Mouse (Mus musculus) stomach, embryonic 14.5 days (tissue): ENCODE measurements around the gene Ulk3. TPM values are rescaled to one million over a fixed set of nuclear protein-coding genes. Genes with fewer than 3 reads are reported as not detected.
A peak's percentile ranks its signal among the peaks of the same experiment; 100 is the strongest.

Experiments used
- ATAC-seq: fragments of 200-750 bp; cut with Nextera tagmentation; 2 replicates; pipeline ENCODE4 v1.8.0; 2017; ENCODE audit warnings: low read depth, moderate TSS enrichment; ENCODE audit not compliant: insufficient number of reproducible peaks, insufficient read depth, low FRiP score
- H3K27ac ChIP-seq: fragments of 300-500 bp; sonication (generic); 2 replicates; pipeline ENCODE4 v1.5.1; 2014; ENCODE audit warnings: mild to moderate bottlenecking, low read length, moderate library complexity, mixed read lengths
- H3K27me3 ChIP-seq: fragments of 300-500 bp; sonication (generic); 2 replicates; pipeline ENCODE4 v1.6.1; 2014; ENCODE audit warnings: low read length, control low read depth, mixed read lengths; ENCODE audit not compliant: control insufficient read depth, insufficient read depth
- H3K36me3 ChIP-seq: fragments of 300-500 bp; sonication (generic); 2 replicates; pipeline ENCODE4 v1.6.1; 2014; ENCODE audit warnings: mild to moderate bottlenecking, control low read depth, low read length, moderate library complexity, mixed read lengths; ENCODE audit not compliant: control insufficient read depth, insufficient read depth
- H3K4me1 ChIP-seq: fragments of 300-500 bp; sonication (generic); 2 replicates; pipeline ENCODE4 v1.6.1; 2014; ENCODE audit warnings: low read length, control low read depth, mixed read lengths; ENCODE audit not compliant: control insufficient read depth, insufficient read depth
- H3K4me2 ChIP-seq: fragments of 300-500 bp; sonication (generic); replicated peaks from 2 replicates; pipeline ENCODE4 v1.6.1; 2014; ENCODE audit warnings: low read depth, low read length, control low read depth
- H3K4me3 ChIP-seq: fragments of 300-500 bp; sonication (generic); 2 replicates; pipeline ENCODE4 v1.5.1; 2014; ENCODE audit warnings: low read depth, low read length, control low read depth
- H3K9ac ChIP-seq: fragments of 300-500 bp; sonication (generic); replicated peaks from 2 replicates; pipeline ENCODE4 v1.6.1; 2014; ENCODE audit warnings: low read depth, mild to moderate bottlenecking, control low read depth, low read length, moderate library complexity, mixed read lengths
- H3K9me3 ChIP-seq: fragments of 300-500 bp; sonication (generic); 2 replicates; pipeline ENCODE4 v1.6.1; 2016; ENCODE audit warnings: low read depth, low read length, control low read depth; ENCODE audit not compliant: control insufficient read depth
- WGBS: fragments of 180-500 bp; shearing (Covaris S2); extraction: QIAGEN DNeasy Blood & Tissue Kit; methylation state at CpG from one replicate; pipeline ENCODE4 v1.1.7; 2014; 5-methylcytosine and 5-hydroxymethylcytosine counted together
- polyA plus RNA-seq: library from polyadenylated mRNA; unstranded; fragments of >200 nt; fragmentation: Nextera tagmentation; extraction: Ambion mirVana; gene quantifications from 2 replicates; pipeline ENCODE4 v1.2.1, GENCODE M21; 2014

Gene Ulk3
- polyA plus RNA-seq, 1 experiment from 2014 or later, result 14.4 TPM

DNA sequence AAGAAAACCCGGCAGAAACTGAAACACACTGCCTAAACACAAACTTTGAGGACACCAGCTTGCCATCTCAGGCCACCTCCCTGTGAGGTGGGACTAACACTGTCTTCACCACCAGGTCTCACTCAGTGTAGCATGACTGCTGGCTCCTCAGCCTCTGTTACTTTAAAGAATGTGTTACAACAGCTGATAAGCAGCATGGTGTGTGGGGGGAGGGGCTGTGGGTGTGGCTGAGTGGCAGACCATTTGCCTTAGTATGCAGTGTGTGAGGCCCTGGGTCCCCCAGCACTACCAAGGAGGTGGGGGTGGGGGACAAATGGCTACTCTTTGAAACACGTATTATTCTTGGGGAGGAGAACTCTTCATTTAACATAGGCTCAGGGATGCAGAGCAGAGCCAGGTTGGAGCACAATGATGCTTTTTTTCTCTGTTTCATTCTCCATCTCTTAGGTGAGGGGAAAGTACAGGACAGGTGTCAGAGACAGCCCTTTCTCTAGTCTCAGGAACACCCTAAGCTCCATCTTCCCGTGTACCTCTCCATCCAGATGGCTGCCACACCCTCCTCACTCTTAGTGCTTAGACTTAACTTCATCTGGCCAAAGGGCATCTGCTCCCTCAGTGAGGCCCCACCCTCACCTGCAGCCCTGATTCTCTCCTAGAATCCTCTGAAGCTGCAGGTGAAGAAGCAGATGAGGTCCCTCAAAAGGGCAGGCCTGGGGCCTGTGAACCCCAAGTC is 11.5 kb downstream of the Ulk3 start:
- no peaks in the 10 kb centered on the region for H3K27me3 ChIP-seq
- H3K4me2 ChIP-seq, result no peak overlapping the region
- H3K4me3 ChIP-seq, result no peak overlapping the region
- 3% methylated on average over 3 of the region's 3 CpGs for WGBS
- H3K27ac ChIP-seq, result no peak overlapping the region
- ATAC-seq, result peak; percentile 64; the same call in 1 of the 2 replicates
- no peaks in the 10 kb centered on the region for H3K9me3 ChIP-seq
- H3K36me3 ChIP-seq, result no peaks in the 10 kb centered on the region
- H3K4me1 ChIP-seq, result peaks cover 6% of the 10 kb centered on the region; the same call in 1 of the 2 replicates
- H3K9ac ChIP-seq, result no peak overlapping the region

DNA sequence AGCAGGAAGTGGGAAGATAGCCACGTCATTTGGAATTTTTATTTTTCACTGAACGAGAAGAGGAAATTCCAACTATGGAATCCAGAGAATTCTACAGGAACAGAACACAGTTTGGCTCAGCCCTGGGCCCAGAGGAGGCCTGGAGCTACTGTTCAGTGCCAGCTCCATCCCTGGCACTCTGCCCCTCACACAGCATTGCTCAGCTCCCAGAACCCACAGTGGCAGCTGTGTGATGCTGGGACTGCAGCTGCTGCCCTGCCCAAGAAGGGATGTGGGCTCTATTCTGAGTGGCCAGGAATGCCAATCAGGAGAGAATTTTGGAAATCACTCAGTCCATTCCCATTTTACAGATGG is 12.1 kb downstream of the Ulk3 start:
- no peak overlapping the region for H3K4me3 ChIP-seq
- H3K9me3 ChIP-seq, result no peaks in the 10 kb centered on the region
- no peak for ATAC-seq
- no peak overlapping the region; the same call in 1 of the 2 replicates for H3K9ac ChIP-seq
- no peaks in the 10 kb centered on the region for H3K36me3 ChIP-seq
- peaks cover 6% of the 10 kb centered on the region; the same call in 1 of the 2 replicates for H3K4me1 ChIP-seq
- no peaks in the 10 kb centered on the region for H3K27me3 ChIP-seq
- H3K4me2 ChIP-seq, result no peak overlapping the region
- no peak overlapping the region for H3K27ac ChIP-seq
- WGBS, result 33% methylated on average over 2 of the region's 2 CpGs

DNA sequence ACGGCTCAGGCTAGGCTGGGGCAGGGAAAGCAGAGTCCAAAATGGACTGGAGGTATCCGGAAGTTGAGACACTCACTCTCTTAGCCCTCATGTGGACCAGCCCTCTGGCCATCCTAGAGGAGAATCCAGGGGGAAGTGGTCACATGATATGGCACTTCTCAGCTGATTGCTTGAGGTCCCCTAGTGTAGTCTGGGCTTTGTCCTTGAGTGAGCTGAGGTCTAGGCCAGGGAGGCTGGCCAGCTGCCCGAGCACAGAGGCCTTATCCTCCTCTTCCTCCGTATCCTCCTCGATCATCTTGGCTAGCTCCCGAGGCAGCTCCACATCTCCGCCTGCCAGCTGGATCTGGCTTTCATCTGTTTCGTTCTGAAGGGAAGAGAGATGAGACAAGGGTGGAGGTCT is 12.8 kb downstream of the Ulk3 start:
- no peaks in the 10 kb centered on the region for H3K36me3 ChIP-seq
- no peaks in the 10 kb centered on the region for H3K9me3 ChIP-seq
- no peaks in the 10 kb centered on the region for H3K27me3 ChIP-seq
- 50% methylated on average over 8 of the region's 8 CpGs for WGBS
- no peak overlapping the region for H3K27ac ChIP-seq
- H3K4me1 ChIP-seq, result peaks cover 6% of the 10 kb centered on the region; the same call in 1 of the 2 replicates
- H3K9ac ChIP-seq, result no peak overlapping the region
- no peak overlapping the region for H3K4me3 ChIP-seq
- no peak for ATAC-seq
- H3K4me2 ChIP-seq, result no peak overlapping the region

DNA sequence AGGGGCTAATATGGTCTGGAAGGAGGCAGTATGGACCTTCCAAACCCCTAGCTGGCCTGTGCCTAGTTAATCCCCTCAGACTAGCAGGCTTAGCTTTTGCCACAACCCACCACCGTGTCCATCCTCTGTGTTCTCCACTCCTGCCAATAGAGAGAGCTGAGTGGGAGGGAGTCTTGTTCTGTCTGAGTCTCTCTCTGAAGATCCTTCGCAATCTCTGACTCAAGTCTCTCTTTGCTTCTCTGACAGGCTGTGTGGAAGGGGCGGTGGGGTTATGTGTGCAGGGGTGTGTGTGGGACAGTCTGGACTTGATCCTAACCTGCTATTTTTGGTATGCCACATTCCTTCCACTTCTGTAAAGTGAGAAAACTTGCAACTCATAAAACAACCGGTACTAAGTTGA is 15.6 kb downstream of the Ulk3 start:
- H3K27me3 ChIP-seq, result no peaks in the 10 kb centered on the region

GRCm38 (mm10) chr9:57605503-57605902 is 16.3 kb downstream of the Ulk3 start:
- Histone ChIP-seq H3K4me1 (peaks cover 6% of the 10 kb centered on the region; the same call in 1 of the 2 replicates), H3K9ac (no peak overlapping the region), H3K27ac (no peak overlapping the region), H3K4me3 (no peak overlapping the region), H3K27me3 (no peaks in the 10 kb centered on the region), H3K36me3 (no peaks in the 10 kb centered on the region), H3K9me3 (no peaks in the 10 kb centered on the region), H3K4me2 (no peak overlapping the region)
- ATAC-seq, result no peak
- WGBS, result 21% methylated on average over 9 of the region's 9 CpGs

More for the DNA sequence above, 15.6 kb downstream of the Ulk3 start:
- Histone ChIP-seq H3K9me3 (no peaks in the 10 kb centered on the region), H3K4me1 (peaks cover 6% of the 10 kb centered on the region; the same call in 1 of the 2 replicates), H3K4me3 (no peak overlapping the region), H3K9ac (no peak overlapping the region), H3K36me3 (no peaks in the 10 kb centered on the region), H3K27ac (no peak overlapping the region), H3K4me2 (no peak overlapping the region)
- ATAC-seq, result no peak
- whole genome bisulfite sequencing, result 84% methylated on average over 4 of the region's 4 CpGs

DNA sequence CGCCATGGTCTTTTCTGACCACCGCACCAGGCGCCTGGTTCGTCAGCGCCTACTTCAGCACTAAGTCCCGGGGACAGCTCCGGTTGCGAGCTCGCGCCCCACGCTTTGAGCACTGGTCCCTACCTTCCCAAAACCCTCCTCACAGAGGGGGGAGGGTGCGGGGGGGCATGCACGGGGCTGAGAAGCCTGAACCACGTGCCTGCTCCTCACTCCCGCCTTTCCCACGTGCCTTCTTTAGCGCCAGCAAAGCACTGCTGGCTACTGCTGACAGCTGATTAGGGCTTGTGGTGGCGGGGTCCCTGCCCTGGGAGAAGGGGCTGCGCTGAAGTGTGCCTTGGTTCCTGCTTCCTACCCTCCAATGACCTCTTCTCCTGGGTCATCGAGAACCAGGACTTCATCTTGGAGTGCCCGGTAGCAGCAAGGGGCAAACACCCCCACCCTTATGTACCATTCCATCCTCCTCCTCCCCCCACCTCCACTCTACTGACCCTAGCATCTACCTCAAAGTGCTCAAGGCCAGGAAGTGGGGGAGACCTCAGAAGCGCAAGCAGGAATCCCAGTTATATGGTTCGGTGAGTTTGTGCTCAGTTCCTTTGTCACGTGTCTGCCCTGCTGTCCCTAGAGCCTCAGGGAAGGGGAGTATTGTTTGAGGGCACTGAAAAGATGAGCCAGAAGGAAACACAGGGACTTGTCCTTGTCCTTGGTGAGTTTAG is 17.0 kb downstream of the Ulk3 start, which contains the start of gene Cplx3:
Gene Cplx3, minus strand, starts transcription at position 143 of the 713 bp plus-strand sequence.
- Histone ChIP-seq H3K4me2 (no peak within 1 kb of the TSS), H3K27ac (no peak within 1 kb of the TSS), H3K4me3 (no peak within 1 kb of the TSS), H3K9me3 (no peaks in the 10 kb centered on the region), H3K9ac (no peak within 1 kb of the TSS), H3K4me1 (no peaks in the 10 kb centered on the region), H3K27me3 (no peaks in the 10 kb centered on the region), H3K36me3 (no peaks in the 10 kb centered on the region)
- 8% methylated on average over 24 of the region's 24 CpGs for WGBS
- ATAC-seq, result peak; percentile 53; the same call in 1 of the 2 replicates

- Histone ChIP-seq H3K4me2 (no peak overlapping the region), H3K27ac (no peak overlapping the region), H3K9ac (no peak overlapping the region), H3K27me3 (no peaks in the 10 kb centered on the region), H3K4me1 (no peaks in the 10 kb centered on the region), H3K9me3 (no peaks in the 10 kb centered on the region), H3K36me3 (no peaks in the 10 kb centered on the region), H3K4me3 (no peak overlapping the region)
- 53% methylated on average over 3 of the region's 3 CpGs for WGBS
- ATAC-seq, result no peak
These were observed 20.6 kb downstream of the Ulk3 start for GRCm38 (mm10) chr9:57609803-57610202.

GRCm38 (mm10) chr9:57610359-57610826 is 21.1 kb downstream of the Ulk3 start:
- H3K27me3 ChIP-seq, result no peaks in the 10 kb centered on the region
- WGBS, result 45% methylated on average over 3 of the region's 3 CpGs
- H3K4me3 ChIP-seq, result no peak overlapping the region
- H3K36me3 ChIP-seq, result no peaks in the 10 kb centered on the region
- H3K9ac ChIP-seq, result no peak overlapping the region
- H3K9me3 ChIP-seq, result no peaks in the 10 kb centered on the region
- no peaks in the 10 kb centered on the region for H3K4me1 ChIP-seq
- H3K4me2 ChIP-seq, result no peak overlapping the region
- no peak overlapping the region for H3K27ac ChIP-seq
- ATAC-seq, result no peak
